Mouse (Mus musculus) brain, embryonic 14.5 days (tissue): ENCODE data around the gene Akr1b8.

Experiments
- CTCF ChIP-seq: fragments of 200-500 bp; IDR thresholded peaks from 2 replicates; pipeline ENCODE4 v1.5.1; 2012; ENCODE audit warnings: inconsistent platforms, mild to moderate bottlenecking, moderate library complexity, borderline replicate concordance; ENCODE audit not compliant: insufficient read depth, insufficient read length; ENCODE audit errors: extremely low read depth
- POLR2A ChIP-seq: fragments of 200-500 bp; IDR thresholded peaks from 2 replicates; pipeline ENCODE4 v1.6.1; 2012; ENCODE audit warnings: mild to moderate bottlenecking, inconsistent platforms, borderline replicate concordance; ENCODE audit not compliant: poor library complexity, insufficient read depth, insufficient read length, severe bottlenecking; ENCODE audit errors: extremely low read depth

- TF ChIP-seq CTCF: no peak
- TF ChIP-seq POLR2A: no peak
Observed at GRCm38 (mm10) chr6:34384701-34385370, 30.9 kb downstream of the Akr1b8 start.
